Mouse (Mus musculus) midbrain, embryonic 13.5 days (tissue): ENCODE data around the gene Klhl35. TPM values are rescaled to one million over a fixed set of nuclear protein-coding genes. Genes with fewer than 3 reads are reported as not detected.
"Not testable (repeated sequence)": the region's sequence is repeated elsewhere in the genome, so short reads cannot be mapped to it uniquely, and the experiment has no call there.

Experiments used
- ATAC-seq: fragments of 200-750 bp; cut with Nextera tagmentation; 2 replicates; pipeline ENCODE4 v1.8.0; 2017; ENCODE audit warnings: mild to moderate bottlenecking, moderate TSS enrichment, moderate library complexity
- H3K27ac ChIP-seq: fragments of 300-500 bp; sonication (generic); 2 replicates; pipeline ENCODE4 v1.5.1; 2015; ENCODE audit warnings: inconsistent platforms, mild to moderate bottlenecking, moderate library complexity
- H3K27me3 ChIP-seq: fragments of 300-500 bp; sonication (generic); 2 replicates; pipeline ENCODE4 v1.6.1; 2015; ENCODE audit warnings: mild to moderate bottlenecking, inconsistent platforms
- H3K36me3 ChIP-seq: fragments of 300-500 bp; sonication (generic); 2 replicates; pipeline ENCODE4 v1.6.1; 2015; ENCODE audit warnings: mild to moderate bottlenecking, inconsistent platforms
- H3K4me1 ChIP-seq: fragments of 300-500 bp; sonication (generic); replicated peaks from 2 replicates; pipeline ENCODE4 v1.6.1; 2015; ENCODE audit warnings: inconsistent platforms
- H3K4me2 ChIP-seq: fragments of 300-500 bp; sonication (generic); replicated peaks from 2 replicates; pipeline ENCODE4 v1.6.1; 2015; ENCODE audit warnings: moderate library complexity, mild to moderate bottlenecking, inconsistent platforms
- H3K4me3 ChIP-seq: fragments of 300-500 bp; sonication (generic); replicated peaks from 2 replicates; pipeline ENCODE4 v1.5.1; 2015; ENCODE audit warnings: mild to moderate bottlenecking, inconsistent platforms
- H3K9ac ChIP-seq: fragments of 300-500 bp; sonication (generic); replicated peaks from 2 replicates; pipeline ENCODE4 v1.6.1; 2015; ENCODE audit warnings: mild to moderate bottlenecking, inconsistent platforms
- H3K9me3 ChIP-seq: fragments of 300-500 bp; sonication (generic); 2 replicates; pipeline ENCODE4 v1.6.1; 2016; ENCODE audit warnings: mild to moderate bottlenecking, inconsistent platforms
- WGBS: fragments of 180-500 bp; shearing (Covaris S2); methylation state at CpG from one replicate; pipeline ENCODE4 v1.1.7; 2015; 5-methylcytosine and 5-hydroxymethylcytosine counted together
- polyA plus RNA-seq: library from polyadenylated mRNA; unstranded; fragments of >200 nt; fragmentation: Nextera tagmentation; extraction: Ambion mirVana; gene quantifications from 2 replicates; pipeline ENCODE4 v1.2.1, GENCODE M21; 2015

Klhl35 gene
- polyA plus RNA-seq, 1 experiment from 2014 or later = 17.2 TPM

GRCm38 (mm10) chr7:99501148-99501547 is 35.3 kb downstream of the Klhl35 start:
- no peaks in the 10 kb centered on the region for H3K9me3 ChIP-seq
- ATAC-seq = no peak
- no peak overlapping the region for H3K4me2 ChIP-seq
- H3K4me1 ChIP-seq = no peaks in the 10 kb centered on the region
- no peak overlapping the region for H3K4me3 ChIP-seq
- H3K36me3 ChIP-seq = no peaks in the 10 kb centered on the region
- no peak overlapping the region for H3K9ac ChIP-seq
- H3K27ac ChIP-seq = no peak overlapping the region
- H3K27me3 ChIP-seq = no peaks in the 10 kb centered on the region
- WGBS = 51% methylated on average over 1 of the region's 1 CpGs

GRCm38 (mm10) chr7:99504556-99504955 is 38.8 kb downstream of the Klhl35 start:
- no peak for ATAC-seq
- H3K9me3 ChIP-seq = no peaks in the 10 kb centered on the region
- no peak overlapping the region for H3K27ac ChIP-seq
- no peak overlapping the region for H3K4me2 ChIP-seq
- H3K4me3 ChIP-seq = no peak overlapping the region
- no peaks in the 10 kb centered on the region for H3K36me3 ChIP-seq
- H3K27me3 ChIP-seq = no peaks in the 10 kb centered on the region
- no peak overlapping the region for H3K9ac ChIP-seq
- H3K4me1 ChIP-seq = no peaks in the 10 kb centered on the region

- not testable (repeated sequence) for H3K27me3 ChIP-seq, H3K4me3 ChIP-seq, ATAC-seq, H3K4me2 ChIP-seq, H3K9me3 ChIP-seq, H3K27ac ChIP-seq, H3K4me1 ChIP-seq, H3K9ac ChIP-seq, H3K36me3 ChIP-seq
- WGBS = 40% methylated on average over 2 of the region's 2 CpGs
These were observed 42.4 kb downstream of the Klhl35 start for GRCm38 (mm10) chr7:99508187-99508586.

- Histone ChIP-seq H3K36me3 (no peaks in the 10 kb centered on the region), H3K27ac (peak overlapping the region; percentile 51), H3K9me3 (no peaks in the 10 kb centered on the region), H3K4me2 (peak overlapping the region; percentile 34), H3K9ac (peak overlapping the region; percentile 44), H3K27me3 (no peaks in the 10 kb centered on the region), H3K4me3 (no peak overlapping the region), H3K4me1 (peaks cover 9% of the 10 kb centered on the region)
- WGBS = 6% methylated on average over 8 of the region's 8 CpGs
- ATAC-seq = peak; percentile 89
These were observed 44.3 kb downstream of the Klhl35 start for GRCm38 (mm10) chr7:99510087-99510501.

GRCm38 (mm10) chr7:99516092-99516813 is 50.4 kb downstream of the Klhl35 start:
- no peak overlapping the region for H3K4me2 ChIP-seq
- no peak overlapping the region for H3K27ac ChIP-seq
- no peak overlapping the region for H3K9ac ChIP-seq
- no peaks in the 10 kb centered on the region for H3K36me3 ChIP-seq
- no peak overlapping the region for H3K4me3 ChIP-seq
- H3K27me3 ChIP-seq = no peaks in the 10 kb centered on the region
- ATAC-seq = no peak
- no peaks in the 10 kb centered on the region for H3K9me3 ChIP-seq
- WGBS = 85% methylated on average over 9 of the region's 9 CpGs
- no peaks in the 10 kb centered on the region for H3K4me1 ChIP-seq

- Histone ChIP-seq H3K9ac (no peak overlapping the region), H3K36me3 (no peaks in the 10 kb centered on the region), H3K27me3 (no peaks in the 10 kb centered on the region), H3K27ac (no peak overlapping the region), H3K4me3 (no peak overlapping the region), H3K4me1 (no peaks in the 10 kb centered on the region), H3K4me2 (no peak overlapping the region), H3K9me3 (no peaks in the 10 kb centered on the region)
- no peak for ATAC-seq
- 87% methylated on average over 3 of the region's 3 CpGs for WGBS
These were observed 51.0 kb downstream of the Klhl35 start for GRCm38 (mm10) chr7:99516814-99517157.

- Histone ChIP-seq H3K9me3 (no peaks in the 10 kb centered on the region), H3K4me1 (no peaks in the 10 kb centered on the region), H3K4me2 (no peak overlapping the region), H3K27ac (no peak overlapping the region), H3K9ac (no peak overlapping the region), H3K4me3 (no peak overlapping the region), H3K27me3 (no peaks in the 10 kb centered on the region), H3K36me3 (no peaks in the 10 kb centered on the region)
- no peak for ATAC-seq
- WGBS = 69% methylated on average over 4 of the region's 4 CpGs
These were observed 53.3 kb downstream of the Klhl35 start for GRCm38 (mm10) chr7:99518954-99519644.

- Histone ChIP-seq H3K9me3 (no peaks in the 10 kb centered on the region), H3K36me3 (no peaks in the 10 kb centered on the region), H3K4me1 (no peaks in the 10 kb centered on the region), H3K27ac (no peak overlapping the region), H3K4me2 (no peak overlapping the region), H3K4me3 (no peak overlapping the region), H3K9ac (no peak overlapping the region), H3K27me3 (no peaks in the 10 kb centered on the region)
- ATAC-seq = no peak
- 82% methylated on average over 8 of the region's 8 CpGs for WGBS
These were observed 57.3 kb downstream of the Klhl35 start for GRCm38 (mm10) chr7:99523121-99523520.

Other genes starting within 250 kb of the Klhl35 start
- 2.2 and 3.0 TPM in 2 replicates for gene Mogat2, start 227.4 kb upstream of the Klhl35 start, polyA plus RNA-seq
- gene Map6, start 198.6 kb upstream of the Klhl35 start, polyA plus RNA-seq = 102 and 106 TPM in 2 replicates
- 244 and 284 TPM in 2 replicates for gene Serpinh1, start 112.8 kb upstream of the Klhl35 start, polyA plus RNA-seq
- 42.5 and 46.4 TPM in 2 replicates for gene Gdpd5, start 84.6 kb upstream of the Klhl35 start, polyA plus RNA-seq
- gene Rps3, start 17.7 kb downstream of the Klhl35 start, polyA plus RNA-seq = 531 and 554 TPM in 2 replicates
- 14.0 and 14.8 TPM in 2 replicates for gene Arrb1, start 69.5 kb downstream of the Klhl35 start, polyA plus RNA-seq
- 0.64 and 1.0 TPM in 2 replicates for gene Tpbgl, start 161.1 kb downstream of the Klhl35 start, polyA plus RNA-seq
- gene Slco2b1, start 245.3 kb downstream of the Klhl35 start, polyA plus RNA-seq = 4.1 and 5.0 TPM in 2 replicates